Mouse (Mus musculus): Measurements from ENCODE around the gene Rabep1.
"Not testable (repeated sequence)": the region's sequence is repeated elsewhere in the genome, so short reads cannot be mapped to it uniquely, and the experiment has no call there.

The Rabep1 gene

GRCm38 (mm10) chr11:70833408-70833807, 11.2 kb upstream of the Rabep1 start:
- no peak for DNase-seq

- DNase-seq = no peak
Observed at GRCm38 (mm10) chr11:70833831-70834230, 10.7 kb upstream of the Rabep1 start.

GRCm38 (mm10) chr11:70835381-70835831, 9.2 kb upstream of the Rabep1 start:
- DNase-seq = no peak

GRCm38 (mm10) chr11:70837031-70837430, 7.5 kb upstream of the Rabep1 start:
- DNase-seq = no peak

GRCm38 (mm10) chr11:70838610-70839009, 6.0 kb upstream of the Rabep1 start:
- no peak for DNase-seq

- DNase-seq = no peak
Observed at GRCm38 (mm10) chr11:70842983-70843382, 1.6 kb upstream of the Rabep1 start.

- DNase-seq = no peak
Observed at GRCm38 (mm10) chr11:70843701-70844551, 652 bp upstream of the Rabep1 start.

GRCm38 (mm10) chr11:70845457-70845978, 940 bp downstream of the Rabep1 start:
- DNase-seq = no peak

GRCm38 (mm10) chr11:70846029-70846428, 1.5 kb downstream of the Rabep1 start:
- DNase-seq = no peak

GRCm38 (mm10) chr11:70860371-70860770, 15.8 kb downstream of the Rabep1 start:
- DNase-seq = no peak

GRCm38 (mm10) chr11:70863204-70863603, 18.6 kb downstream of the Rabep1 start:
- not testable (repeated sequence) for DNase-seq

GRCm38 (mm10) chr11:70865223-70865622, 20.6 kb downstream of the Rabep1 start:
- DNase-seq = no peak

- DNase-seq = no peak
Observed at GRCm38 (mm10) chr11:70869263-70869662, 24.7 kb downstream of the Rabep1 start.

- no peak for DNase-seq
Observed at GRCm38 (mm10) chr11:70869811-70870210, 25.2 kb downstream of the Rabep1 start.

GRCm38 (mm10) chr11:70870407-70870806, 25.8 kb downstream of the Rabep1 start:
- no peak for DNase-seq

- DNase-seq = no peak
Observed at GRCm38 (mm10) chr11:70871110-70871509, 26.5 kb downstream of the Rabep1 start.

GRCm38 (mm10) chr11:70871766-70872330, 27.3 kb downstream of the Rabep1 start:
- DNase-seq = no peak

- no peak for DNase-seq
Observed at GRCm38 (mm10) chr11:70873846-70874613, 29.5 kb downstream of the Rabep1 start.

- no peak for DNase-seq
Observed at GRCm38 (mm10) chr11:70877670-70878069, 33.1 kb downstream of the Rabep1 start.

GRCm38 (mm10) chr11:70882905-70883430, 38.4 kb downstream of the Rabep1 start:
- DNase-seq = no peak

- DNase-seq = no peak
Observed at GRCm38 (mm10) chr11:70890643-70891042, 46.1 kb downstream of the Rabep1 start.

- no peak for DNase-seq
Observed at GRCm38 (mm10) chr11:70891616-70892015, 47.0 kb downstream of the Rabep1 start.

- DNase-seq = no peak
Observed at GRCm38 (mm10) chr11:70897680-70898079, 53.1 kb downstream of the Rabep1 start.

Measured in thymus, postnatal 25 days (tissue).